Mouse (Mus musculus) liver, embryonic 14.5 days (tissue): ENCODE measurements at regions not wholly inside any gene's neighbourhood (a gene's known extent, or its start where the extent isn't known, plus 50 kb on each side); places are given as distances from the start of the nearest gene placed in this dataset.

ENCODE experiments used
- ATAC-seq: fragments of 200-750 bp; cut with Nextera tagmentation; 2 replicates; pipeline ENCODE4 v1.8.0; 2017; ENCODE audit warnings: moderate number of reproducible peaks, mild to moderate bottlenecking, moderate library complexity; ENCODE audit not compliant: insufficient read depth
- DNase-seq, 3 experiments: peaks; one replicate each; pipeline ENCODE4 v3.0.0-alpha.2; 2012 to 2013; ENCODE audit warnings: low read depth in 3 of 3, low spot score in 3 of 3
- H3K27ac ChIP-seq: fragments of 300-500 bp; sonication (generic); 2 replicates; pipeline ENCODE4 v1.5.1; 2014; ENCODE audit warnings: moderate library complexity, mild to moderate bottlenecking, control low read depth, inconsistent platforms
- H3K27me3 ChIP-seq: fragments of 300-500 bp; sonication (generic); 2 replicates; pipeline ENCODE4 v1.6.1; 2014; ENCODE audit warnings: mild to moderate bottlenecking, low read length, moderate library complexity; ENCODE audit not compliant: control insufficient read depth, insufficient read depth
- H3K36me3 ChIP-seq: fragments of 300-500 bp; sonication (generic); replicated peaks from 2 replicates; pipeline ENCODE4 v1.6.1; 2014; ENCODE audit warnings: low read depth; ENCODE audit not compliant: control insufficient read depth, insufficient read depth
- H3K4me1 ChIP-seq, 2 experiments: fragments of 200-500 bp in 1 of 2; fragments of 300-500 bp in 1 of 2; sonication (generic) in 1 of 2; replicated peaks; 2 replicates each; pipeline ENCODE4 v1.6.1; 2012 to 2014; ENCODE audit warnings: antibody characterized with exemption in 1 of 2, inconsistent platforms in 1 of 2, low read length in 1 of 2; ENCODE audit not compliant: control insufficient read depth in 2 of 2, insufficient read depth in 2 of 2
- H3K4me2 ChIP-seq: fragments of 300-500 bp; sonication (generic); 2 replicates; pipeline ENCODE4 v1.6.1; 2014; ENCODE audit warnings: low read depth, mild to moderate bottlenecking, control low read depth, moderate library complexity
- H3K4me3 ChIP-seq, 2 experiments: fragments of 200-500 bp in 1 of 2; fragments of 300-500 bp in 1 of 2; sonication (generic) in 1 of 2; 2 replicates each; pipeline ENCODE4 v1.5.1; 2012 to 2014; ENCODE audit warnings: low read depth in 2 of 2, low read length in 2 of 2, mild to moderate bottlenecking in 2 of 2, control low read depth in 1 of 2, inconsistent platforms in 1 of 2, moderate library complexity in 1 of 2; ENCODE audit not compliant: insufficient read depth in 1 of 2
- H3K9ac ChIP-seq: fragments of 300-500 bp; sonication (generic); replicated peaks from 2 replicates; pipeline ENCODE4 v1.6.1; 2014; ENCODE audit warnings: mild to moderate bottlenecking, control low read depth, moderate library complexity
- H3K9me3 ChIP-seq: fragments of 300-500 bp; sonication (generic); 2 replicates; pipeline ENCODE4 v1.6.1; 2016; ENCODE audit warnings: low read length, mixed read lengths; ENCODE audit not compliant: control insufficient read depth
- CTCF ChIP-seq: IDR thresholded peaks from 2 replicates; pipeline ENCODE4 v1.5.1; 2016; ENCODE audit warnings: antibody characterized with exemption, low read depth, control low read depth
- EP300 ChIP-seq: IDR thresholded peaks from 2 replicates; pipeline ENCODE4 v1.6.1; 2016; ENCODE audit warnings: antibody characterized with exemption, low read depth
- WGBS: fragments of 180-500 bp; shearing (Covaris S2); extraction: QIAGEN DNeasy Blood & Tissue Kit; methylation state at CpG from one replicate; pipeline ENCODE4 v1.1.7; 2014; ENCODE audit not compliant: insufficient replicate concordance; 5-methylcytosine and 5-hydroxymethylcytosine counted together

- H3K4me1 ChIP-seq = no peaks in the 10 kb centered on the region
- H3K27me3 ChIP-seq = no peaks in the 10 kb centered on the region
- H3K4me2 ChIP-seq = no peak overlapping the region
- no peak overlapping the region for H3K27ac ChIP-seq
- no peaks in the 10 kb centered on the region for H3K36me3 ChIP-seq
- ATAC-seq (no peak), DNase-seq (no peak)
- H3K4me3 ChIP-seq = no peak overlapping the region
- no peak overlapping the region for H3K9ac ChIP-seq
- TF ChIP-seq CTCF = no peak
- WGBS = 38% methylated on average over 4 of the region's 4 CpGs
- H3K9me3 ChIP-seq = no peaks in the 10 kb centered on the region
Observed at GRCm38 (mm10) chr17:61866154-61866553, 1015.0 kb downstream of the Efna5 start.

- no peak for ATAC-seq
- TF ChIP-seq EP300 (no peak), CTCF (no peak)
- no peak for DNase-seq
- no peak overlapping the region for H3K4me2 ChIP-seq
- WGBS = 61% methylated on average over 2 of the region's 2 CpGs
- H3K27me3 ChIP-seq = no peaks in the 10 kb centered on the region
- H3K9ac ChIP-seq = no peak overlapping the region
- no peaks in the 10 kb centered on the region for H3K9me3 ChIP-seq
- no peaks in the 10 kb centered on the region for H3K36me3 ChIP-seq
- no peak overlapping the region for H3K4me3 ChIP-seq
- H3K27ac ChIP-seq = no peak overlapping the region
- no peaks in the 10 kb centered on the region for H3K4me1 ChIP-seq
Observed at GRCm38 (mm10) chr17:61862437-61862836, 1018.7 kb downstream of the Efna5 start.

- no peaks in the 10 kb centered on the region for H3K9me3 ChIP-seq
- ATAC-seq (no peak), DNase-seq (no peak)
- H3K9ac ChIP-seq = no peak overlapping the region
- TF ChIP-seq EP300 (no peak), CTCF (no peak)
- H3K36me3 ChIP-seq = no peaks in the 10 kb centered on the region
- no peak overlapping the region for H3K4me3 ChIP-seq
- H3K27me3 ChIP-seq = no peaks in the 10 kb centered on the region
- no peak overlapping the region for H3K4me2 ChIP-seq
- H3K4me1 ChIP-seq = no peaks in the 10 kb centered on the region
- no peak overlapping the region for H3K27ac ChIP-seq
- 55% methylated on average over 2 of the region's 2 CpGs for WGBS
Observed at GRCm38 (mm10) chr17:61837555-61837954, 1043.6 kb downstream of the Efna5 start.

GRCm38 (mm10) chr17:61815490-61815889, 1065.6 kb downstream of the Efna5 start:
- WGBS = 73% methylated on average over 2 of the region's 2 CpGs
- H3K36me3 ChIP-seq = no peaks in the 10 kb centered on the region
- H3K4me3 ChIP-seq = no peak overlapping the region
- no peak overlapping the region for H3K9ac ChIP-seq
- H3K4me1 ChIP-seq = no peaks in the 10 kb centered on the region
- TF ChIP-seq EP300 (no peak), CTCF (no peak)
- DNase-seq = no peak
- ATAC-seq = no peak
- no peak overlapping the region for H3K27ac ChIP-seq
- H3K4me2 ChIP-seq = no peak overlapping the region
- H3K27me3 ChIP-seq = no peaks in the 10 kb centered on the region
- H3K9me3 ChIP-seq = no peaks in the 10 kb centered on the region

- H3K4me1 ChIP-seq = no peaks in the 10 kb centered on the region
- no peak overlapping the region for H3K4me2 ChIP-seq
- H3K9ac ChIP-seq = no peak overlapping the region
- TF ChIP-seq EP300 (no peak), CTCF (no peak)
- H3K9me3 ChIP-seq = no peaks in the 10 kb centered on the region
- no peak overlapping the region for H3K27ac ChIP-seq
- DNase-seq (no peak), ATAC-seq (no peak)
- H3K4me3 ChIP-seq = no peak overlapping the region
- no peaks in the 10 kb centered on the region for H3K27me3 ChIP-seq
- H3K36me3 ChIP-seq = no peaks in the 10 kb centered on the region
Observed at GRCm38 (mm10) chr17:61768361-61768760, 1112.8 kb downstream of the Efna5 start.

GRCm38 (mm10) chr17:61765143-61765542, 1116.0 kb downstream of the Efna5 start:
- no peak overlapping the region for H3K4me2 ChIP-seq
- no peak overlapping the region for H3K4me3 ChIP-seq
- H3K27ac ChIP-seq = no peak overlapping the region
- no peak overlapping the region for H3K9ac ChIP-seq
- TF ChIP-seq EP300 (no peak), CTCF (no peak)
- H3K4me1 ChIP-seq = no peaks in the 10 kb centered on the region
- no peaks in the 10 kb centered on the region for H3K36me3 ChIP-seq
- no peak for DNase-seq
- no peaks in the 10 kb centered on the region for H3K27me3 ChIP-seq
- WGBS = 42% methylated on average over 2 of the region's 2 CpGs
- no peaks in the 10 kb centered on the region; the same call in 1 of the 2 replicates for H3K9me3 ChIP-seq
- ATAC-seq = no peak
